ENCODE assay signal across 13 mouse cellular contexts in the genomic region with DNA sequence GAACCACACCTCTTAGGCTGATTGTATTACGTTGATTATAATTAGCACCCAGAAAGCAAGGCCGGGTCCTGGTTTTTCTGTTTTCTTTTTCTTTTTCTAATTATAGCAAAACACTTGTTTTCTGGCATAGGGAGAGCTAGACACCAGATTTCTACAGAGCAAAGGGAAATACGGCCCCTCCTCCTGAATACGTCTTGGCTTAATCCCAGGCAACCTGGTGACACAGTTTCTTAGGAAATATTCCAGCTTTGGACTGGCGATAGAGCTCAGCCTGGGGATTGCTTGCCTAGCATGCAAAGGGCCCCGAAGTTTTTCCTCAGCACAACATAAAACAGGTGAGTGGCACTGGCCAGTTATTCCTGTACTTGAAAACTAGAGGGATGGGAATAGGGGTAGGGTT. TPM values are rescaled to one million over a fixed set of nuclear protein-coding genes. Genes with fewer than 3 reads are reported as not detected.
DNase-seq lines count a peak whose midpoint lies in the region; ATAC-seq and TF ChIP-seq lines count a peak whose summit lies in the region.
"Had no signal": no experiment of that assay in that cellular context is flagged by ENCODE, and none has a peak within 500 bp of the region (broad histone marks: within the 10 kb centered on the region; RNA-seq: fewer than 3 reads in every experiment).

No protein-coding gene starts in this region.

- H3K4me3 ChIP-seq in hindbrain, postnatal 0 days (ENCODE audit: low read length), result no peak overlapping the region
- H3K4me3 ChIP-seq in hindbrain, embryonic 14.5 days (replicated peaks; ENCODE audit: low read length), result no peak overlapping the region
- H3K4me3 ChIP-seq in stomach, postnatal 0 days (ENCODE audit: low read depth, low read length), result no peak overlapping the region
- H3K4me3 ChIP-seq: hindbrain, embryonic 15.5 days; midbrain, embryonic 10.5 days; neural tube, embryonic 13.5 days; stomach, embryonic 15.5 days had no signal

- H3K4me1 ChIP-seq in hindbrain, postnatal 0 days (ENCODE audit: insufficient read depth, low read length), result no peaks in the 10 kb centered on the region
- H3K4me1 ChIP-seq in hindbrain, embryonic 14.5 days (replicated peaks; ENCODE audit: control insufficient read depth, insufficient read depth, low read length), result no peaks in the 10 kb centered on the region
- no peaks in the 10 kb centered on the region for H3K4me1 ChIP-seq in stomach, postnatal 0 days (replicated peaks; ENCODE audit: control insufficient read depth, insufficient read depth)
- H3K4me1 ChIP-seq: hindbrain, embryonic 15.5 days; midbrain, embryonic 10.5 days; neural tube, embryonic 13.5 days; stomach, embryonic 15.5 days had no signal

- no peak for TF ChIP-seq EP300 in stomach, postnatal 0 days (optimal IDR thresholded peaks at IDR 0.05)

- TF ChIP-seq CTCF in hindbrain, postnatal 0 days (IDR thresholded peaks at IDR 0.05; ENCODE audit: low read depth), result no peak
- no peak for TF ChIP-seq CTCF in stomach, postnatal 0 days (IDR thresholded peaks at IDR 0.05; ENCODE audit: low read depth)

- H3K9me3 ChIP-seq in hindbrain, postnatal 0 days (ENCODE audit: low read length), result no peaks in the 10 kb centered on the region
- H3K9me3 ChIP-seq in hindbrain, embryonic 14.5 days (ENCODE audit: control insufficient read depth, low read length), result no peaks in the 10 kb centered on the region
- H3K9me3 ChIP-seq in stomach, postnatal 0 days (ENCODE audit: control insufficient read depth, low read length), result no peaks in the 10 kb centered on the region
- H3K9me3 ChIP-seq: hindbrain, embryonic 15.5 days; midbrain, embryonic 10.5 days; neural tube, embryonic 13.5 days; stomach, embryonic 15.5 days had no signal

- H3K27ac ChIP-seq in hindbrain, postnatal 0 days, result no peak overlapping the region
- H3K27ac ChIP-seq in hindbrain, embryonic 14.5 days, result no peak overlapping the region
- no peak overlapping the region for H3K27ac ChIP-seq in stomach, postnatal 0 days (replicated peaks)
- H3K27ac ChIP-seq: hindbrain, embryonic 15.5 days; midbrain, embryonic 10.5 days; neural tube, embryonic 13.5 days; stomach, embryonic 15.5 days had no signal

- no peak for ATAC-seq in hindbrain, postnatal 0 days
- no peak for ATAC-seq in hindbrain, embryonic 14.5 days (ENCODE audit: low FRiP score)
- ATAC-seq in stomach, postnatal 0 days (ENCODE audit: low FRiP score, low TSS enrichment), result no peak
- ATAC-seq in granulocyte monocyte progenitor cell, adult 5-6 weeks (replicated peaks; ENCODE audit: poor library complexity, severe bottlenecking), result no peak

- WGBS in hindbrain, postnatal 0 days, result 51% methylated on average over 6 of the region's 6 CpGs
- 72% methylated on average over 6 of the region's 6 CpGs for WGBS in hindbrain, embryonic 14.5 days
- 56% methylated on average over 6 of the region's 6 CpGs for WGBS in stomach, postnatal 0 days

- H3K4me2 ChIP-seq in hindbrain, postnatal 0 days (ENCODE audit: low read depth, low read length), result no peak overlapping the region
- no peak overlapping the region for H3K4me2 ChIP-seq in hindbrain, embryonic 14.5 days (replicated peaks)
- H3K4me2 ChIP-seq in stomach, postnatal 0 days (replicated peaks; ENCODE audit: low read depth), result no peak overlapping the region
- H3K4me2 ChIP-seq: hindbrain, embryonic 15.5 days; neural tube, embryonic 13.5 days; stomach, embryonic 15.5 days had no signal

- no peak overlapping the region for H3K9ac ChIP-seq in hindbrain, postnatal 0 days (replicated peaks; ENCODE audit: low read length)
- no peak overlapping the region for H3K9ac ChIP-seq in hindbrain, embryonic 14.5 days
- no peak overlapping the region for H3K9ac ChIP-seq in stomach, postnatal 0 days (ENCODE audit: low read length)
- H3K9ac ChIP-seq: hindbrain, embryonic 15.5 days; neural tube, embryonic 13.5 days; stomach, embryonic 15.5 days had no signal

- no peaks in the 10 kb centered on the region for H3K36me3 ChIP-seq in hindbrain, postnatal 0 days (ENCODE audit: insufficient read depth, low read length)
- no peaks in the 10 kb centered on the region for H3K36me3 ChIP-seq in hindbrain, embryonic 14.5 days (replicated peaks; ENCODE audit: control insufficient read depth, insufficient read depth)
- H3K36me3 ChIP-seq in stomach, postnatal 0 days (ENCODE audit: control insufficient read depth, insufficient read depth, low read length), result no peaks in the 10 kb centered on the region
- H3K36me3 ChIP-seq: hindbrain, embryonic 15.5 days; midbrain, embryonic 10.5 days; neural tube, embryonic 13.5 days; stomach, embryonic 15.5 days had no signal

- peak; percentile 31 for DNase-seq in adrenal gland, adult 2 months
- no peak for DNase-seq in adrenal gland, postnatal 25 days
- peak; percentile 46 for DNase-seq in hindbrain, postnatal 0 days (ENCODE audit: low spot score)
- DNase-seq in hindbrain, embryonic 14.5 days (ENCODE audit: low spot score), result no peak
- peak; percentile 15 for DNase-seq in ovary, postnatal 14 days (ENCODE audit: low spot score)
- DNase-seq in ovary, postnatal 10 days (ENCODE audit: low spot score), result no peak
- no peak for DNase-seq in stomach, postnatal 0 days (ENCODE audit: low spot score)
- DNase-seq: gastrocnemius, postnatal 10 days had no signal

- H3K27me3 ChIP-seq in hindbrain, postnatal 0 days (ENCODE audit: insufficient read depth, low read length), result no peaks in the 10 kb centered on the region
- no peaks in the 10 kb centered on the region for H3K27me3 ChIP-seq in hindbrain, embryonic 14.5 days (ENCODE audit: control insufficient read depth, insufficient read depth, low read length)
- no peaks in the 10 kb centered on the region for H3K27me3 ChIP-seq in stomach, postnatal 0 days (ENCODE audit: control insufficient read depth, insufficient read depth, low read length)
- H3K27me3 ChIP-seq: hindbrain, embryonic 15.5 days; neural tube, embryonic 13.5 days; stomach, embryonic 15.5 days had no signal

RNA-seq across cellular contexts. Expression of a gene that starts 31.7 kb away (rescaled TPM):
- total RNA-seq in adrenal gland, adult 2 months (2021), result 10 to 100 TPM; 22.9 to 24.4 TPM
- 14.7 and 16.5 TPM in 2 replicates for polyA plus RNA-seq in adrenal gland, adult 2 months (2012; rRNA removed)
- total RNA-seq in adrenal gland, postnatal 25 days (2021), result 20.4 and 31.0 TPM in 2 replicates
- 14.3 and 14.7 TPM in 2 replicates for total RNA-seq in hindbrain, postnatal 0 days (2014; rRNA removed)
- 4.4 and 4.9 TPM in 2 replicates for polyA plus RNA-seq in hindbrain, postnatal 0 days (2015; fragmentation: Nextera tagmentation; extraction: Ambion mirVana)
- 2.9 and 3.1 TPM in 2 replicates for polyA plus RNA-seq in hindbrain, embryonic 14.5 days (2014; fragmentation: Nextera tagmentation; extraction: Ambion mirVana)
- 3.4 and 4.1 TPM in 2 replicates for polyA plus RNA-seq in stomach, postnatal 0 days (2015; fragmentation: Nextera tagmentation; extraction: Ambion mirVana)
- not detected in 2 replicates for total RNA-seq in granulocyte monocyte progenitor cell, adult 5-6 weeks (2014; fragmentation: Nextera tagmentation)
- not detected in 2 replicates for total RNA-seq in granulocyte monocyte progenitor cell, adult 5-6 weeks (2017)

Comparison
In these comparisons a context has a peak if more than half of its experiments do, and no peak if none do; other contexts are left out.
1. DNase-seq: peak in adrenal gland, adult 2 months (single experiment), hindbrain, postnatal 0 days (single experiment) and ovary, postnatal 14 days (single experiment); none in adrenal gland, postnatal 25 days (single experiment), hindbrain, embryonic 14.5 days (single experiment), ovary, postnatal 10 days (single experiment) and stomach, postnatal 0 days (single experiment).
2. RNA of a gene that starts 31.7 kb away (total RNA-seq): 22.9 to 24.4 TPM in adrenal gland, adult 2 months, 20.4 to 31.0 TPM in adrenal gland, postnatal 25 days and 14.3 to 14.7 TPM in hindbrain, postnatal 0 days; not detected in granulocyte monocyte progenitor cell, adult 5-6 weeks; every median in the first group is over 10 times any median in the second.